Mouse (Mus musculus) hindbrain, embryonic 11.5 days (tissue): ENCODE measurements at regions not wholly inside any gene's neighbourhood (a gene's known extent, or its start where the extent isn't known, plus 50 kb on each side); places are given as distances from the start of the nearest gene placed in this dataset.

Experiments used
- ATAC-seq: fragments of 200-750 bp; cut with Nextera tagmentation; 2 replicates; pipeline ENCODE4 v1.8.0; 2017; ENCODE audit warnings: mild to moderate bottlenecking, moderate TSS enrichment, moderate library complexity; ENCODE audit not compliant: low FRiP score
- DNase-seq: peaks from one replicate; pipeline ENCODE4 v3.0.0-alpha.2; 2015; ENCODE audit warnings: low spot score
- H3K27ac ChIP-seq: fragments of 300-500 bp; sonication (generic); 2 replicates; pipeline ENCODE4 v1.5.1; 2014; ENCODE audit warnings: mild to moderate bottlenecking, low read depth, low read length
- H3K27me3 ChIP-seq: fragments of 300-500 bp; sonication (generic); 2 replicates; pipeline ENCODE4 v1.6.1; 2014; ENCODE audit warnings: mild to moderate bottlenecking, low read length, moderate library complexity, mixed read lengths; ENCODE audit not compliant: control insufficient read depth, insufficient read depth
- H3K36me3 ChIP-seq: fragments of 300-500 bp; sonication (generic); 2 replicates; pipeline ENCODE4 v1.6.1; 2014; ENCODE audit warnings: mild to moderate bottlenecking, low read length, moderate library complexity, mixed read lengths; ENCODE audit not compliant: control insufficient read depth, insufficient read depth
- H3K4me1 ChIP-seq: fragments of 300-500 bp; sonication (generic); replicated peaks from 2 replicates; pipeline ENCODE4 v1.6.1; 2014; ENCODE audit warnings: low read length, mixed read lengths; ENCODE audit not compliant: control insufficient read depth, insufficient read depth
- H3K4me2 ChIP-seq: fragments of 300-500 bp; sonication (generic); replicated peaks from 2 replicates; pipeline ENCODE4 v1.6.1; 2014; ENCODE audit warnings: mild to moderate bottlenecking, low read depth, low read length
- H3K4me3 ChIP-seq: fragments of 300-500 bp; sonication (generic); 2 replicates; pipeline ENCODE4 v1.5.1; 2014; ENCODE audit warnings: low read depth, low read length
- H3K9ac ChIP-seq: fragments of 300-500 bp; sonication (generic); 2 replicates; pipeline ENCODE4 v1.6.1; 2014; ENCODE audit warnings: low read depth, low read length
- H3K9me3 ChIP-seq: fragments of 300-500 bp; sonication (generic); 2 replicates; pipeline ENCODE4 v1.6.1; 2016; ENCODE audit warnings: low read length; ENCODE audit not compliant: control insufficient read depth
- WGBS: fragments of 180-500 bp; shearing (Covaris S2); extraction: QIAGEN DNeasy Blood & Tissue Kit; methylation state at CpG from one replicate; pipeline ENCODE4 v1.1.7; 2014; 5-methylcytosine and 5-hydroxymethylcytosine counted together

- Histone ChIP-seq H3K36me3 (no peaks in the 10 kb centered on the region), H3K4me3 (no peak overlapping the region), H3K27me3 (no peaks in the 10 kb centered on the region), H3K4me2 (no peak overlapping the region), H3K9me3 (0 out of 2 replicates have a peak, but pooled peaks cover 2% of the 10 kb centered on the region), H3K4me1 (no peaks in the 10 kb centered on the region), H3K27ac (no peak overlapping the region), H3K9ac (no peak overlapping the region)
- ATAC-seq (no peak), DNase-seq (no peak)
- WGBS = 55% methylated on average over 9 of the region's 9 CpGs
Observed at GRCm38 (mm10) chr8:8919040-8919439, 228.7 kb upstream of the Arglu1 start.

GRCm38 (mm10) chr8:8907478-8908165 is 217.3 kb upstream of the Arglu1 start:
- Histone ChIP-seq H3K4me1 (no peaks in the 10 kb centered on the region), H3K9ac (no peak overlapping the region), H3K4me3 (no peak overlapping the region), H3K4me2 (no peak overlapping the region), H3K27me3 (no peaks in the 10 kb centered on the region), H3K36me3 (no peaks in the 10 kb centered on the region), H3K9me3 (no peaks in the 10 kb centered on the region), H3K27ac (no peak overlapping the region)
- DNase-seq = no peak
- no peak for ATAC-seq
- WGBS = 80% methylated on average over 7 of the region's 7 CpGs

GRCm38 (mm10) chr8:8892996-8893395 is 202.7 kb upstream of the Arglu1 start:
- DNase-seq (no peak), ATAC-seq (no peak)
- H3K4me3 ChIP-seq = no peak overlapping the region
- H3K4me2 ChIP-seq = no peak overlapping the region
- H3K9me3 ChIP-seq = no peaks in the 10 kb centered on the region
- H3K36me3 ChIP-seq = no peaks in the 10 kb centered on the region
- H3K4me1 ChIP-seq = no peaks in the 10 kb centered on the region
- 27% methylated on average over 3 of the region's 3 CpGs for WGBS
- H3K9ac ChIP-seq = no peak overlapping the region
- no peaks in the 10 kb centered on the region for H3K27me3 ChIP-seq
- H3K27ac ChIP-seq = no peak overlapping the region

GRCm38 (mm10) chr8:8877286-8877685 is 187.0 kb upstream of the Arglu1 start:
- DNase-seq = peak; percentile 13
- WGBS = 33% methylated on average over 5 of the region's 5 CpGs
- H3K27me3 ChIP-seq = no peaks in the 10 kb centered on the region
- ATAC-seq = 0 out of 2 replicates have a peak, but pooled peaks have one; percentile 48
- no peak overlapping the region for H3K4me2 ChIP-seq
- H3K9me3 ChIP-seq = no peaks in the 10 kb centered on the region
- H3K4me1 ChIP-seq = no peaks in the 10 kb centered on the region
- no peaks in the 10 kb centered on the region for H3K36me3 ChIP-seq
- H3K9ac ChIP-seq = no peak overlapping the region
- H3K27ac ChIP-seq = no peak overlapping the region
- no peak overlapping the region for H3K4me3 ChIP-seq

GRCm38 (mm10) chr8:8876879-8877278 is 186.6 kb upstream of the Arglu1 start:
- no peak overlapping the region for H3K4me3 ChIP-seq
- ATAC-seq = peak; percentile 31; the same call in 1 of the 2 replicates
- no peaks in the 10 kb centered on the region for H3K36me3 ChIP-seq
- no peak overlapping the region for H3K9ac ChIP-seq
- 35% methylated on average over 9 of the region's 9 CpGs for whole genome bisulfite sequencing
- peak; percentile 16 for DNase-seq
- H3K27ac ChIP-seq = no peak overlapping the region
- no peaks in the 10 kb centered on the region for H3K27me3 ChIP-seq
- no peaks in the 10 kb centered on the region for H3K9me3 ChIP-seq
- no peak overlapping the region for H3K4me2 ChIP-seq
- no peaks in the 10 kb centered on the region; the same call in 1 of the 2 replicates for H3K4me1 ChIP-seq

- Histone ChIP-seq H3K4me2 (no peak overlapping the region), H3K27me3 (no peaks in the 10 kb centered on the region), H3K4me3 (no peak overlapping the region), H3K9me3 (no peaks in the 10 kb centered on the region), H3K27ac (no peak overlapping the region), H3K36me3 (no peaks in the 10 kb centered on the region), H3K4me1 (peaks cover 2% of the 10 kb centered on the region; the same call in 1 of the 2 replicates), H3K9ac (no peak overlapping the region)
- 78% methylated on average over 6 of the region's 6 CpGs for WGBS
- 0 out of 2 replicates have a peak, but pooled peaks have one; percentile 2 for ATAC-seq
- no peak for DNase-seq
Observed at GRCm38 (mm10) chr8:8876469-8876868, 186.1 kb upstream of the Arglu1 start.

- H3K9ac ChIP-seq = no peak overlapping the region
- H3K4me1 ChIP-seq = peaks cover 6% of the 10 kb centered on the region; the same call in 1 of the 2 replicates
- no peak overlapping the region for H3K4me2 ChIP-seq
- DNase-seq = no peak
- H3K27me3 ChIP-seq = no peaks in the 10 kb centered on the region
- ATAC-seq = no peak
- 35% methylated on average over 3 of the region's 3 CpGs for WGBS
- H3K9me3 ChIP-seq = no peaks in the 10 kb centered on the region
- no peak overlapping the region for H3K27ac ChIP-seq
- no peaks in the 10 kb centered on the region for H3K36me3 ChIP-seq
- H3K4me3 ChIP-seq = no peak overlapping the region
Observed at GRCm38 (mm10) chr8:8871938-8872337, 181.6 kb upstream of the Arglu1 start.

- no peaks in the 10 kb centered on the region for H3K9me3 ChIP-seq
- 39% methylated on average over 8 of the region's 8 CpGs for WGBS
- H3K4me2 ChIP-seq = no peak overlapping the region
- peak overlapping the region; percentile 4; the same call in 1 of the 2 replicates for H3K27ac ChIP-seq
- H3K9ac ChIP-seq = no peak overlapping the region
- DNase-seq = no peak
- no peak overlapping the region for H3K4me3 ChIP-seq
- H3K27me3 ChIP-seq = no peaks in the 10 kb centered on the region
- no peaks in the 10 kb centered on the region for H3K36me3 ChIP-seq
- ATAC-seq = no peak
- H3K4me1 ChIP-seq = peaks cover 6% of the 10 kb centered on the region; the same call in 1 of the 2 replicates
Observed at GRCm38 (mm10) chr8:8871039-8871438, 180.7 kb upstream of the Arglu1 start.

GRCm38 (mm10) chr8:8870487-8870886 is 180.2 kb upstream of the Arglu1 start:
- no peak overlapping the region for H3K4me2 ChIP-seq
- H3K9ac ChIP-seq = no peak overlapping the region
- ATAC-seq = peak; percentile 90
- H3K36me3 ChIP-seq = no peaks in the 10 kb centered on the region
- H3K9me3 ChIP-seq = no peaks in the 10 kb centered on the region
- peaks cover 6% of the 10 kb centered on the region; the same call in 1 of the 2 replicates for H3K4me1 ChIP-seq
- WGBS = 0% methylated on average over 4 of the region's 4 CpGs
- no peaks in the 10 kb centered on the region for H3K27me3 ChIP-seq
- H3K27ac ChIP-seq = no peak overlapping the region; the same call in 1 of the 2 replicates
- DNase-seq = peak; percentile 78
- H3K4me3 ChIP-seq = no peak overlapping the region
